Mouse (Mus musculus): ENCODE measurements around the gene Glb1l.
A peak's percentile ranks its signal among the peaks of the same experiment; 100 is the strongest.

The Glb1l gene

GRCm38 (mm10) chr1:75230335-75230994 lies 19.9 kb upstream of the Glb1l start:
- no peak for DNase-seq

GRCm38 (mm10) chr1:75229158-75229557 lies 18.5 kb upstream of the Glb1l start:
- no peak for DNase-seq

- no peak for DNase-seq
Observed at GRCm38 (mm10) chr1:75227653-75228052, 17.0 kb upstream of the Glb1l start.

GRCm38 (mm10) chr1:75226138-75226537 lies 15.5 kb upstream of the Glb1l start:
- no peak for DNase-seq

- DNase-seq = no peak
Observed at GRCm38 (mm10) chr1:75225473-75225872, 14.9 kb upstream of the Glb1l start.

- DNase-seq = no peak
Observed at GRCm38 (mm10) chr1:75223532-75223931, 12.9 kb upstream of the Glb1l start.

GRCm38 (mm10) chr1:75222926-75223325 lies 12.3 kb upstream of the Glb1l start:
- no peak for DNase-seq

GRCm38 (mm10) chr1:75221538-75221937 lies 10.9 kb upstream of the Glb1l start:
- DNase-seq = no peak

- peak; percentile 18 to 46 for DNase-seq
Observed at GRCm38 (mm10) chr1:75219531-75219930, 8.9 kb upstream of the Glb1l start, which contains the start of gene Tuba4a. Tuba4a (minus strand) TSS chr1:75219865.

GRCm38 (mm10) chr1:75219078-75219477 lies 8.5 kb upstream of the Glb1l start:
- peak; percentile 94 to 96 for DNase-seq

- peak; percentile 65 to 69 for DNase-seq
Observed at GRCm38 (mm10) chr1:75218227-75219001, 7.8 kb upstream of the Glb1l start.

- DNase-seq = no peak
Observed at GRCm38 (mm10) chr1:75217893-75218226, 7.2 kb upstream of the Glb1l start.

- DNase-seq = no peak
Observed at GRCm38 (mm10) chr1:75216797-75217585, 6.4 kb upstream of the Glb1l start.

GRCm38 (mm10) chr1:75215785-75216184 lies 5.2 kb upstream of the Glb1l start:
- no peak for DNase-seq

- peak in 1 of 2 experiments; percentile 27 for DNase-seq
Observed at GRCm38 (mm10) chr1:75214886-75215285, 4.3 kb upstream of the Glb1l start.

GRCm38 (mm10) chr1:75214442-75214841 lies 3.8 kb upstream of the Glb1l start:
- DNase-seq = no peak

GRCm38 (mm10) chr1:75213096-75213495 lies 2.5 kb upstream of the Glb1l start:
- DNase-seq = no peak

GRCm38 (mm10) chr1:75212542-75212941 lies 1.9 kb upstream of the Glb1l start:
- no peak for DNase-seq

GRCm38 (mm10) chr1:75211141-75211708 lies 612 bp upstream of the Glb1l start:
- DNase-seq = no peak

- peak; percentile 41 to 59 for DNase-seq
Observed at GRCm38 (mm10) chr1:75208967-75209678, 1.5 kb downstream of the Glb1l start.

- no peak for DNase-seq
Observed at GRCm38 (mm10) chr1:75201236-75201635, 9.4 kb downstream of the Glb1l start.

GRCm38 (mm10) chr1:75192452-75192851 lies 18.2 kb downstream of the Glb1l start:
- peak; percentile 58 to 72 for DNase-seq
